Mouse (Mus musculus): ENCODE measurements around the gene Ipo11. TPM values are rescaled to one million over a fixed set of nuclear protein-coding genes. Genes with fewer than 3 reads are reported as not detected.

The Ipo11 gene
- total RNA-seq, 2 experiments from 2014 or later = 34.2 to 63.5 TPM

DNA sequence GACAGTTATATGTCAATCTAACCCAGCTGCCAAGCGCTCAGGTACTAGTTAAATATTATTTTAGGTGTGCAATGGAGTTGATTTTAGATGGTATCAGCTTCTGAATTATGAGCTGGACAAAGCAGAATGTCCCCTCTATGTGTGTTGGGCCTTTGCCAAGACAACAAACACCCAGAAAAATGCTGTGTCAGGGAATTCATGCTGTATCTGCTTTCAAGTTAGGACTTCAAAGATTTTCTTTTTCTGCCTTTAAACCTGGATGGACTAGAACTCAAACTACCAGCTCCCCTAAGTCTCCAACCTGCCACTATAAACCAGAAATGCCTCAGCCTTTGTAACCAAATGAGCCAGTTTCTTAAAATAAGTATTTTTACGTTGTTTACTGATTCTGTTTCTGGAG, 116.6 kb downstream of the Ipo11 start:
- ATAC-seq (replicated peaks; ENCODE audit: poor library complexity) = no peak

- ATAC-seq (replicated peaks; ENCODE audit: poor library complexity) = no peak
Measured at GRCm38 (mm10) chr13:106819749-106820148, 117.0 kb downstream of the Ipo11 start.

GRCm38 (mm10) chr13:106817066-106817465, 119.7 kb downstream of the Ipo11 start:
- no peak for ATAC-seq (replicated peaks; ENCODE audit: poor library complexity)

GRCm38 (mm10) chr13:106813519-106813918, 123.2 kb downstream of the Ipo11 start:
- peak; percentile 51 for ATAC-seq (replicated peaks; ENCODE audit: poor library complexity)

DNA sequence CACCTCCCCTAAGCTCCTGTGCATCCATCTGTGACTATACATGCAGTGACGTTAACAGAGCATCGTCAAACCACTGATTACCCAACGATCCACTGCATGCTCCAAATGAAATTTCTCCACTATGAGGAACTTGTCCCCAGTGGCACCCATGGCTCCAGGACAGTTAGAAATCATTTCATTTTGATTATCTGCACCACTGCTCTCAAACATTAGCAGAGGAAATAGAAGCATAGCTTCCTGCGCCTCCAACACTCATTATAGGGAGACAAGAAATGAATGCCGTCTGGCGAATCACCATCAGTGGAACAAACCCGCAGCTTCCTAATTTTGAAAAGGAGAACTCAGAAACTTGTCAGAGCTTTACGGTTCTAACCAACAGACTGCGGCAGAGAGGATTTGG, 123.7 kb downstream of the Ipo11 start:
- peak; percentile 84 for ATAC-seq (replicated peaks; ENCODE audit: poor library complexity)

GRCm38 (mm10) chr13:106810156-106810555, 126.6 kb downstream of the Ipo11 start:
- no peak for ATAC-seq (replicated peaks; ENCODE audit: poor library complexity)

- no peak for ATAC-seq (replicated peaks; ENCODE audit: poor library complexity)
Measured at GRCm38 (mm10) chr13:106808821-106809220, 127.9 kb downstream of the Ipo11 start.

DNA sequence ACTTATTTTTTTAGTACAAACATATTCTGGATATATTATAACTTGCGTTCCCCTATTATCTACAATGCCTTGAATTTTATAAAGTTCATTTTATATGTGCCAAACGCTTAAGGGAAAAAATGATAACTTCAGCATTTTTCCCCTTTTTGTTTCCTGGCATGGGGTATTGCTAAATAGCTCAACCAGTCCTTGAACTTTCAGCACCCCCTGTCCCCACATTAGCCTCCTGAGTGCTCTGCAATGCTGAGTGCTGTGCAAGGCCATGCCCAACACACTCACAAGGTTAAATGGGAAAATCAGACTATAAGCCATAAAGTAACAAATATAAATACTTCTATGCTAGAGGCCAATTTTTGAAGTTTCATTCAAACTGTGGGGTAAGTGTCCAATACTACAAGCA, 128.4 kb downstream of the Ipo11 start:
- no peak for ATAC-seq (replicated peaks; ENCODE audit: poor library complexity)

- no peak for ATAC-seq (replicated peaks; ENCODE audit: poor library complexity)
Measured at GRCm38 (mm10) chr13:106807303-106807702, 129.5 kb downstream of the Ipo11 start.

DNA sequence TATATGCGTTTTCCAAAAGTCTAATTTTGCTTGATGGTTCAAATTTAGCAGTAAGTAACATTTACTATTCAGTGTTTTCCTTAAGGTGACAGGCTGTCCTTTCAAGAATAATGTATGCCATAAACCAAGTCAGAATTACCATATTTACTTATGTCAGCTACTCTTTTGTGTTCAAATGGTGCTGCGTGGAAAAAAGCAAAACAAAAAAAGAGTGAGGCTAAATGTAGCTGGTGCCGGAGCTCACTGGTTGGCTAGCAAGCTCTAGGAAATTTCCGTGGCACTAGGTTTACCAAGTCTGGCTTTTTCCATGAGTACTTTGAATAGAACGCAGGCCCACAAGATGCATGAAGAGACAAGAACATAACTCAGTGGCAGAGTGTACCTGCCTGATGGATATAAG, 131.6 kb downstream of the Ipo11 start:
- ATAC-seq (replicated peaks; ENCODE audit: poor library complexity) = no peak

GRCm38 (mm10) chr13:106798026-106798425, 138.7 kb downstream of the Ipo11 start:
- no peak for ATAC-seq (replicated peaks; ENCODE audit: poor library complexity)

GRCm38 (mm10) chr13:106788817-106789216, 147.9 kb downstream of the Ipo11 start:
- no peak for ATAC-seq (replicated peaks; ENCODE audit: poor library complexity)

DNA sequence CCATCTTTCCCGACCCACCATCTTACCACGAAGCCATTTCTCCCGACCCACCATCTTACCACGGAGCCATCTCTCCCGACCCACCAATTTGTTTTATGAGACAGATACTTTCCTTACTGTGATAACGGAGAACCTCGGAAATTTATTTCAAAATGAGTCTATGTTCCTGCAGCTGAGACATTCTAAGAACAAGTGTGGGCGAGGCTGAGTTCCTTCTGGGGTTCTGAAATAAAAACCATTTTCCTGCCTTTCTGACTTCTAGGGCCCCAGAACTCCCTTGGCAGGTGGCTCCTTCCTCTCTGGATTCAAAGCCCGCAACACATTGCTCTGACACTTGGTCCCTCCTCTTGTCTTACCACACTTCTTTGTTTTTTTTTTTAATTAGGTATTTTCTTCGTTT, 168.0 kb downstream of the Ipo11 start:
- ATAC-seq (replicated peaks; ENCODE audit: poor library complexity) = no peak

GRCm38 (mm10) chr13:106762611-106763010, 174.1 kb downstream of the Ipo11 start:
- ATAC-seq (replicated peaks; ENCODE audit: poor library complexity) = no peak

- no peak for ATAC-seq (replicated peaks; ENCODE audit: poor library complexity)
Measured at GRCm38 (mm10) chr13:106761661-106762060, 175.1 kb downstream of the Ipo11 start.

GRCm38 (mm10) chr13:106760232-106760875, 176.4 kb downstream of the Ipo11 start:
- ATAC-seq (replicated peaks; ENCODE audit: poor library complexity) = peak; percentile 91

DNA sequence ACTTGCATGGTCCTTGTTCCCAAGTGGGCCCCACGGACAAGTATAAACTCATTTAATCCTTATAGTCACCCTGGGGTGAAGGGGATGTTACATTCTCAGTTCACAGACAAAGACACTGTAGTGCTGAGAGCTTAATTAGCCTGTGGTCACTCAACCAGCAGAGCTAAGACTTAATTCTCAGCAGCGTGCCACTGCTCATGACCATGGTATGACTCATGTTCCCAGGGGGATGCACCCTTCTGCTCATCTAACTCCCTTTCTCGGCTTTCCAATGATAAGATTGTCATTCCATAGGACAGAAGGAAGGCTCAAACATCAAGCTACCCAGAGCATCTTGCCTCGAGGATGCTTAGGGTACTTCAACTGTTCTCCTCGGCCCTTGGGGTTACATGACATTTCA, 180.9 kb downstream of the Ipo11 start:
- ATAC-seq (replicated peaks; ENCODE audit: poor library complexity) = no peak

DNA sequence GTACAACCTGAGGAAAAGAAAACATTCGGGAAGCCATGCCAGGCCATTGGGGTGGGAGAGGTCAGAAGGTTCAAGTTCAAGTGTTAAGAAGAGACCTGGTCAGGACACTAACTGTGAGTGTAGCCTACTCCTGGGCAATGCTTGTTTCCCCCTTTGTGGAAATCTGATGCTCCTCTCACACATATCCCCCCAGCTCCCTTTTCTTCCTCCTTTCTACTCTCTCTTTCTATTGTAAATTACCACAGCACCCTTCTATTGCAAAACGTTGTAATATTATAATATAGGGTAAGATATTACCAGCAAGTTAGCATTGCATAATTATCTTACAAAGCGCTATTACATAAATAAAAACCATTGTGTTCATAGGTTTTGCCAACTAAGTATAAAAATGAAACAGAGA, 182.5 kb downstream of the Ipo11 start:
- peak; percentile 80 for ATAC-seq (replicated peaks; ENCODE audit: poor library complexity)

DNA sequence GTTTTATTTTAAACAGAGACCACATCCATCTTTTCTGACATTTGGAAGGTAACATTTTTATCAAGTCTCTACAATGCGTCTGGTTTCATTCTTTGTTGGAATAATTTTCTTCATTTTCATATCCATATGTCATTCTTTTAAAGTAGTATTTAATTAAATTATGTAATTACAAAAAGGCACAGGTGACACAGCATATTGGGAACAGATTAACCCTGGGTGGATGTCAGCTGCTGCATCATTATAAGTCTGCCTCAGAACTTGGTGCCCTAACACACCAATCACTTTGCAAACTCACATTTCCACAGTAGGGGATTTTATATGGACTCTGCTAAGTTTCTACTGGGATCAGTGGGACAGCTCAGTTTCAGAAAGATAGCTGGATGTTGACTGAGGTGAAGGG, 184.8 kb downstream of the Ipo11 start:
- no peak for ATAC-seq (replicated peaks; ENCODE audit: poor library complexity)

- no peak for ATAC-seq (replicated peaks; ENCODE audit: poor library complexity)
Measured at GRCm38 (mm10) chr13:106746823-106747222, 189.9 kb downstream of the Ipo11 start.

DNA sequence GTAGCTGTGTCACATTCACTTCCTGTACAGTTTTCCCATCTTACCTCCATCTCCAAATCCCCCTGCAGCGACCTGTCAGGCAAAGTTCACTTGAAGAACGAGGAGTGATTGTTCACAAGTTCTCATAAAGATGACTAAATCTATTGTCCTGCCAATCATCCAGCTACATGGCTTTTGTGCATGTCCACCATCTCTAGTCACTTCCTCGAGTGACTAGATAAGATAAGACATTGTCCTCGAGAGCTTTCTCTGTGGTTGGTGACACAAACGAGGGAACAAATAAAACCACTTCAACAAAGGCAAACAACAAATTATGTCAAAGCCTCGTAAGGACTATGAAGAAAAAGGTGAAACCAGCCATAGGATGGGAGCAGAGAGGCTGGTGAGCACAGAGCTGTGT, 191.6 kb downstream of the Ipo11 start:
- no peak for ATAC-seq (replicated peaks; ENCODE audit: poor library complexity)

All from megakaryocyte progenitor cell, adult 5-6 weeks (primary cell).